Mouse (Mus musculus) liver, embryonic 14.5 days (tissue): ENCODE measurements around the gene Ehbp1. TPM values are rescaled to one million over a fixed set of nuclear protein-coding genes. Genes with fewer than 3 reads are reported as not detected.
A peak's percentile ranks its signal among the peaks of the same experiment; 100 is the strongest.

Experiments used
- ATAC-seq: fragments of 200-750 bp; cut with Nextera tagmentation; 2 replicates; pipeline ENCODE4 v1.8.0; 2017; ENCODE audit warnings: moderate number of reproducible peaks, mild to moderate bottlenecking, moderate library complexity; ENCODE audit not compliant: insufficient read depth
- DNase-seq, 3 experiments: peaks; one replicate each; pipeline ENCODE4 v3.0.0-alpha.2; 2012 to 2013; ENCODE audit warnings: low read depth in 3 of 3, low spot score in 3 of 3
- H3K27ac ChIP-seq: fragments of 300-500 bp; sonication (generic); 2 replicates; pipeline ENCODE4 v1.5.1; 2014; ENCODE audit warnings: moderate library complexity, mild to moderate bottlenecking, control low read depth, inconsistent platforms
- H3K27me3 ChIP-seq: fragments of 300-500 bp; sonication (generic); 2 replicates; pipeline ENCODE4 v1.6.1; 2014; ENCODE audit warnings: mild to moderate bottlenecking, low read length, moderate library complexity; ENCODE audit not compliant: control insufficient read depth, insufficient read depth
- H3K36me3 ChIP-seq: fragments of 300-500 bp; sonication (generic); replicated peaks from 2 replicates; pipeline ENCODE4 v1.6.1; 2014; ENCODE audit warnings: low read depth; ENCODE audit not compliant: control insufficient read depth, insufficient read depth
- H3K4me1 ChIP-seq, 2 experiments: fragments of 200-500 bp in 1 of 2; fragments of 300-500 bp in 1 of 2; sonication (generic) in 1 of 2; replicated peaks; 2 replicates each; pipeline ENCODE4 v1.6.1; 2012 to 2014; ENCODE audit warnings: antibody characterized with exemption in 1 of 2, inconsistent platforms in 1 of 2, low read length in 1 of 2; ENCODE audit not compliant: control insufficient read depth in 2 of 2, insufficient read depth in 2 of 2
- H3K4me2 ChIP-seq: fragments of 300-500 bp; sonication (generic); 2 replicates; pipeline ENCODE4 v1.6.1; 2014; ENCODE audit warnings: low read depth, mild to moderate bottlenecking, control low read depth, moderate library complexity
- H3K4me3 ChIP-seq, 2 experiments: fragments of 200-500 bp in 1 of 2; fragments of 300-500 bp in 1 of 2; sonication (generic) in 1 of 2; 2 replicates each; pipeline ENCODE4 v1.5.1; 2012 to 2014; ENCODE audit warnings: low read depth in 2 of 2, low read length in 2 of 2, mild to moderate bottlenecking in 2 of 2, control low read depth in 1 of 2, inconsistent platforms in 1 of 2, moderate library complexity in 1 of 2; ENCODE audit not compliant: insufficient read depth in 1 of 2
- H3K9ac ChIP-seq: fragments of 300-500 bp; sonication (generic); replicated peaks from 2 replicates; pipeline ENCODE4 v1.6.1; 2014; ENCODE audit warnings: mild to moderate bottlenecking, control low read depth, moderate library complexity
- H3K9me3 ChIP-seq: fragments of 300-500 bp; sonication (generic); 2 replicates; pipeline ENCODE4 v1.6.1; 2016; ENCODE audit warnings: low read length, mixed read lengths; ENCODE audit not compliant: control insufficient read depth
- CTCF ChIP-seq: IDR thresholded peaks from 2 replicates; pipeline ENCODE4 v1.5.1; 2016; ENCODE audit warnings: antibody characterized with exemption, low read depth, control low read depth
- EP300 ChIP-seq: IDR thresholded peaks from 2 replicates; pipeline ENCODE4 v1.6.1; 2016; ENCODE audit warnings: antibody characterized with exemption, low read depth
- WGBS: fragments of 180-500 bp; shearing (Covaris S2); extraction: QIAGEN DNeasy Blood & Tissue Kit; methylation state at CpG from one replicate; pipeline ENCODE4 v1.1.7; 2014; ENCODE audit not compliant: insufficient replicate concordance; 5-methylcytosine and 5-hydroxymethylcytosine counted together
- polyA plus RNA-seq, 2 experiments: library from polyadenylated mRNA; depleted of rRNA in 1 of 2; stranded (reverse) in 1 of 2; unstranded in 1 of 2; fragments of >200 nt; fragmentation: Nextera tagmentation in 1 of 2; extraction: Ambion mirVana in 1 of 2; gene quantifications; 2 replicates each; pipeline versions ENCODE4 v1.2.1 to v1.2.3; 2012 to 2014

Ehbp1 gene
- polyA plus RNA-seq, 2 experiments, result 1.7 to 3.3 TPM

GRCm38 (mm10) chr11:22269643-22270042 lies 72.4 kb downstream of the Ehbp1 start:
- H3K27me3 ChIP-seq, result no peaks in the 10 kb centered on the region
- no peak overlapping the region; the same call in 1 of the 2 replicates for H3K4me2 ChIP-seq
- H3K36me3 ChIP-seq, result no peaks in the 10 kb centered on the region
- no peak overlapping the region for H3K9ac ChIP-seq
- DNase-seq (no peak), ATAC-seq (peak; percentile 53; the same call in 1 of the 2 replicates)
- TF ChIP-seq EP300, result no peak
- no peak for TF ChIP-seq CTCF
- H3K4me1 ChIP-seq, result peaks cover 0 to 6% of the 10 kb centered on the region in 2 experiments; a peak in 2 of 4 replicates
- no peak overlapping the region for H3K4me3 ChIP-seq
- 50% methylated on average over 4 of the region's 4 CpGs for WGBS
- no peaks in the 10 kb centered on the region for H3K9me3 ChIP-seq
- H3K27ac ChIP-seq, result no peak overlapping the region

DNA sequence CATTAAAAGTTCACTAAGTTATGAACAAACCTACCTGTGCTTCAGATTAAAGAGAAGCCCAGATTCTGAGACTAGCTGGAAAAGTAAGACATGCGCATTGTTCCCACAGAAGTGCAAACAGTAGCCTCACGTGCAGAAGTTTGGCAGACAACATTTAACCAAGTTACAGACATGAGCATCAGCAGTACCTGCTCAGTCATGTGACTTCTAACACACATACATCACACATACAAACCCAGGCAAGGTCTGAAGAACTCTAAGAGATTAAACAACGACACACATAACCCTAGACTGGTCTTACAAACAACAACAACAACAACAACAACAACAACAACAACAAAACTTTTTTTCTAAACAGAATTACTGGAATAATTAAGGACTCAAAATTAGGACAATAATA lies 72.9 kb downstream of the Ehbp1 start:
- DNase-seq (no peak), ATAC-seq (no peak)
- WGBS, result 60% methylated on average over 3 of the region's 3 CpGs

GRCm38 (mm10) chr11:22267014-22267413 lies 75.1 kb downstream of the Ehbp1 start:
- H3K27me3 ChIP-seq, result no peaks in the 10 kb centered on the region
- H3K9me3 ChIP-seq, result no peaks in the 10 kb centered on the region
- ATAC-seq, result peak; percentile 47; the same call in 1 of the 2 replicates
- no peak overlapping the region for H3K4me2 ChIP-seq
- peaks cover 0 to 5% of the 10 kb centered on the region in 2 experiments; a peak in 2 of 4 replicates for H3K4me1 ChIP-seq
- no peaks in the 10 kb centered on the region for H3K36me3 ChIP-seq
- H3K27ac ChIP-seq, result no peak overlapping the region
- H3K9ac ChIP-seq, result no peak overlapping the region
- DNase-seq, result no peak
- H3K4me3 ChIP-seq, result no peak overlapping the region
- no peak for TF ChIP-seq EP300
- TF ChIP-seq CTCF, result no peak

More for the DNA sequence above, 72.9 kb downstream of the Ehbp1 start:
- TF ChIP-seq CTCF, result no peak
- H3K27ac ChIP-seq, result no peak overlapping the region
- H3K36me3 ChIP-seq, result no peaks in the 10 kb centered on the region
- no peak overlapping the region for H3K4me3 ChIP-seq
- H3K9me3 ChIP-seq, result no peaks in the 10 kb centered on the region
- no peak overlapping the region for H3K4me2 ChIP-seq
- H3K9ac ChIP-seq, result no peak overlapping the region
- peaks cover 0 to 5% of the 10 kb centered on the region in 2 experiments; a peak in 2 of 4 replicates for H3K4me1 ChIP-seq
- no peaks in the 10 kb centered on the region for H3K27me3 ChIP-seq

DNA sequence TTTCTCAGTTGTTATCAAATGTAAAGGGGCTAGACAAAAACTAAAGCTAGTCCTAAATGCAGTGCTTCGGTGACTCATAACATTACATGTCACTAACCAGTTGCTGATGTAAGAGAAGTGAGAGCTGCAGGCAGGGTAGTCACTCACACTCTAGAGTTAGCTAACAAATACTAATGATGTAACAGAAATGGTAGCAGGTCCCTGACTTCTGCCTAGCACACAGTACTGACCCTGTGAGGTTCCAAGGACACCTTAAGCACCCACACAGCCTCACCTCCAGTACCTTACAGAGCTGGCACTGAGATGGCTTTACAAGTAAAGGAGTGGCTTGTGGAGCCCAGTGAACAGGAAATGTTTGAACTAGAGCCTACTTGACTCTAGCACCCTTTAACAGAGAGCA lies 86.7 kb downstream of the Ehbp1 start:
- no peak overlapping the region for H3K27ac ChIP-seq
- TF ChIP-seq CTCF (no peak), EP300 (no peak)
- no peaks in the 10 kb centered on the region for H3K9me3 ChIP-seq
- H3K9ac ChIP-seq, result no peak overlapping the region
- no peaks in the 10 kb centered on the region for H3K27me3 ChIP-seq
- no peaks in the 10 kb centered on the region for H3K4me1 ChIP-seq
- WGBS, result 63% methylated on average over 1 of the region's 1 CpGs
- DNase-seq, result no peak
- no peak overlapping the region for H3K4me2 ChIP-seq
- no peaks in the 10 kb centered on the region for H3K36me3 ChIP-seq
- no peak overlapping the region for H3K4me3 ChIP-seq
- no peak for ATAC-seq

- no peaks in the 10 kb centered on the region for H3K9me3 ChIP-seq
- H3K4me3 ChIP-seq, result no peak overlapping the region
- no peak for TF ChIP-seq EP300
- no peak for TF ChIP-seq CTCF
- H3K4me2 ChIP-seq, result no peak overlapping the region
- DNase-seq, result no peak
- ATAC-seq, result no peak
- H3K27me3 ChIP-seq, result no peaks in the 10 kb centered on the region
- H3K9ac ChIP-seq, result no peak overlapping the region
- H3K27ac ChIP-seq, result no peak overlapping the region
- WGBS, result 59% methylated on average over 2 of the region's 2 CpGs
- H3K4me1 ChIP-seq, result no peaks in the 10 kb centered on the region
- no peaks in the 10 kb centered on the region for H3K36me3 ChIP-seq
These were observed 92.7 kb downstream of the Ehbp1 start for GRCm38 (mm10) chr11:22249363-22249762.
